Mouse (Mus musculus) MEL (cell line): ENCODE results near the gene Mrpl2. TPM values are rescaled to one million over a fixed set of nuclear protein-coding genes. Genes with fewer than 3 reads are reported as not detected.

ENCODE experiments used
- DNase-seq: peaks from one replicate; pipeline ENCODE4 v3.0.0; 2011; ENCODE audit warnings: low read depth, low spot score
- H3K27ac ChIP-seq: 2 replicates; pipeline ENCODE4 v1.5.1; 2012; ENCODE audit warnings: low read depth, mild to moderate bottlenecking, control low read depth, low read length, moderate library complexity; ENCODE audit not compliant: control insufficient read depth
- H3K27me3 ChIP-seq, 2 experiments: fragments of 150-350 bp in 1 of 2; sonication (generic) in 1 of 2; 2 replicates each; pipeline ENCODE4 v1.6.1; 2012; ENCODE audit warnings: low read length in 2 of 2, mild to moderate bottlenecking in 2 of 2, improper control_type of control experiment in 1 of 2, moderate library complexity in 1 of 2; ENCODE audit not compliant: insufficient read depth in 2 of 2, control insufficient read depth in 1 of 2
- H3K36me3 ChIP-seq, 2 experiments: 2 replicates each; pipeline ENCODE4 v1.6.1; 2012 to 2014; ENCODE audit warnings: low read length in 2 of 2, improper control_type of control experiment in 1 of 2, inconsistent platforms in 1 of 2, mild to moderate bottlenecking in 1 of 2; ENCODE audit not compliant: insufficient read depth in 2 of 2, control insufficient read depth in 1 of 2
- H3K4me1 ChIP-seq, 2 experiments: fragments of 150-350 bp in 1 of 2; sonication (generic) in 1 of 2; 2 replicates each; pipeline ENCODE4 v1.6.1; 2012; ENCODE audit warnings: low read length in 2 of 2, improper control_type of control experiment in 1 of 2, mild to moderate bottlenecking in 1 of 2; ENCODE audit not compliant: insufficient read depth in 2 of 2, control insufficient read depth in 1 of 2
- H3K4me3 ChIP-seq, 2 experiments: fragments of 150-350 bp in 1 of 2; sonication (generic) in 1 of 2; 2 replicates each; pipeline ENCODE4 v1.5.1; 2012; ENCODE audit warnings: low read depth in 2 of 2, low read length in 2 of 2, mild to moderate bottlenecking in 2 of 2, moderate library complexity in 2 of 2, control low read depth in 1 of 2, improper control_type of control experiment in 1 of 2; ENCODE audit not compliant: control insufficient read depth in 1 of 2, insufficient read depth in 1 of 2
- H3K79me2 ChIP-seq: 2 replicates; pipeline ENCODE4 v1.6.1; 2012; ENCODE audit warnings: mild to moderate bottlenecking, low read length, moderate library complexity; ENCODE audit not compliant: control insufficient read depth, poor library complexity, insufficient read depth
- H3K9ac ChIP-seq: 2 replicates; pipeline ENCODE4 v1.6.1; 2012; ENCODE audit warnings: low read depth, mild to moderate bottlenecking, control low read depth, low read length, moderate library complexity; ENCODE audit not compliant: control insufficient read depth, poor library complexity, severe bottlenecking
- H3K9me3 ChIP-seq: fragments of 150-350 bp; sonication (generic); replicated peaks from 2 replicates; pipeline ENCODE4 v1.6.1; 2012; ENCODE audit warnings: mild to moderate bottlenecking, low read length, improper control_type of control experiment, moderate library complexity; ENCODE audit not compliant: insufficient read depth
- CHD1 ChIP-seq: IDR thresholded peaks from 2 replicates; pipeline ENCODE4 v1.6.1; 2012; ENCODE audit warnings: low read depth, mild to moderate bottlenecking, inconsistent platforms, low read length, improper control_type of control experiment
- CHD2 ChIP-seq: IDR thresholded peaks from 2 replicates; pipeline ENCODE4 v1.6.1; 2011; ENCODE audit warnings: low read length, improper control_type of control experiment
- CTCF ChIP-seq, 3 experiments: IDR thresholded peaks in 2 of 3; conservative IDR thresholded peaks in 1 of 3; 2 replicates each; pipeline ENCODE4 v1.5.1; 2011 to 2012; ENCODE audit warnings: low read length in 3 of 3, low read depth in 2 of 3, mild to moderate bottlenecking in 2 of 3, improper control_type of control experiment in 1 of 3, inconsistent platforms in 1 of 3, mixed read lengths in 1 of 3, moderate library complexity in 1 of 3; ENCODE audit not compliant: control insufficient read depth in 1 of 3, insufficient read depth in 1 of 3, poor library complexity in 1 of 3, severe bottlenecking in 1 of 3
- ELF1 ChIP-seq: IDR thresholded peaks from 2 replicates; pipeline ENCODE4 v1.6.1; 2014; ENCODE audit warnings: low read depth, mild to moderate bottlenecking, inconsistent platforms, low read length, improper control_type of control experiment, moderate library complexity
- ETS1 ChIP-seq: IDR thresholded peaks from 2 replicates; pipeline ENCODE4 v1.6.1; 2012; ENCODE audit warnings: low read depth, mild to moderate bottlenecking, inconsistent platforms, low read length, improper control_type of control experiment, moderate library complexity
- HCFC1 ChIP-seq: IDR thresholded peaks from 2 replicates; pipeline ENCODE4 v1.6.1; 2012; ENCODE audit warnings: low read depth, mild to moderate bottlenecking, inconsistent platforms, low read length, improper control_type of control experiment, moderate library complexity
- MAZ ChIP-seq: IDR thresholded peaks from 2 replicates; pipeline ENCODE4 v1.6.1; 2012; ENCODE audit warnings: low read depth, mild to moderate bottlenecking, inconsistent platforms, low read length, improper control_type of control experiment
- MEF2A ChIP-seq: IDR thresholded peaks from 2 replicates; pipeline ENCODE4 v1.6.1; 2014; ENCODE audit warnings: low read depth, mild to moderate bottlenecking, inconsistent platforms, low read length, improper control_type of control experiment; ENCODE audit not compliant: poor library complexity, insufficient replicate concordance, severe bottlenecking; ENCODE audit errors: extremely low read depth
- MXI1 ChIP-seq: IDR thresholded peaks from 2 replicates; pipeline ENCODE4 v1.6.1; 2011; ENCODE audit warnings: mild to moderate bottlenecking, low read depth, low read length, improper control_type of control experiment
- MYB ChIP-seq: IDR thresholded peaks from 2 replicates; pipeline ENCODE4 v1.6.1; 2011; ENCODE audit warnings: mild to moderate bottlenecking, low read depth, low read length, improper control_type of control experiment
- NRF1 ChIP-seq: IDR thresholded peaks from 2 replicates; pipeline ENCODE4 v1.6.1; 2014; ENCODE audit warnings: low read depth, mild to moderate bottlenecking, inconsistent platforms, low read length, improper control_type of control experiment, moderate library complexity; ENCODE audit not compliant: poor library complexity, insufficient read depth, severe bottlenecking
- POLR2A ChIP-seq, 2 experiments: IDR thresholded peaks; 2 replicates each; pipeline ENCODE4 v1.6.1; 2011 to 2012; ENCODE audit warnings: low read length in 2 of 2, mild to moderate bottlenecking in 2 of 2, control low read depth in 1 of 2, improper control_type of control experiment in 1 of 2, low read depth in 1 of 2, moderate library complexity in 1 of 2; ENCODE audit not compliant: control insufficient read depth in 1 of 2, insufficient read depth in 1 of 2, poor library complexity in 1 of 2
- POLR2AphosphoS5 ChIP-seq: IDR thresholded peaks from 2 replicates; pipeline ENCODE4 v1.6.1; 2012; ENCODE audit warnings: low read depth, borderline replicate concordance, mild to moderate bottlenecking, inconsistent platforms, low read length, moderate library complexity, mixed read lengths
- SMC3 ChIP-seq: IDR thresholded peaks from 2 replicates; pipeline ENCODE4 v1.6.1; 2011; ENCODE audit warnings: low read depth, low read length, improper control_type of control experiment
- TAL1 ChIP-seq: IDR thresholded peaks from 2 replicates; pipeline ENCODE4 v1.6.1; 2012; ENCODE audit warnings: mild to moderate bottlenecking, inconsistent platforms, low read length, moderate library complexity, mixed read lengths
- TBP ChIP-seq: IDR thresholded peaks from 2 replicates; pipeline ENCODE4 v1.8.0; 2011; ENCODE audit warnings: low read depth, low read length, improper control_type of control experiment
- UBTF ChIP-seq: IDR thresholded peaks from 2 replicates; pipeline ENCODE4 v1.6.1; 2012; ENCODE audit warnings: low read depth, mild to moderate bottlenecking, inconsistent platforms, low read length, improper control_type of control experiment, moderate library complexity, borderline replicate concordance; ENCODE audit not compliant: insufficient read depth
- USF1 ChIP-seq: IDR thresholded peaks from 2 replicates; pipeline ENCODE4 v1.6.1; 2014; ENCODE audit warnings: low read depth, mild to moderate bottlenecking, inconsistent platforms, low read length, improper control_type of control experiment, moderate library complexity
- USF2 ChIP-seq, 2 experiments: IDR thresholded peaks; 2 replicates each; pipeline ENCODE4 v1.6.1; 2011 to 2012; ENCODE audit warnings: improper control_type of control experiment in 2 of 2, low read length in 2 of 2, borderline replicate concordance in 1 of 2, inconsistent platforms in 1 of 2, low read depth in 1 of 2, mild to moderate bottlenecking in 1 of 2; ENCODE audit not compliant: insufficient read depth in 1 of 2
- ZMIZ1 ChIP-seq: IDR thresholded peaks from 2 replicates; pipeline ENCODE4 v1.6.1; 2012; ENCODE audit warnings: low read depth, mild to moderate bottlenecking, inconsistent platforms, low read length, improper control_type of control experiment, moderate library complexity
- ZNF384 ChIP-seq: IDR thresholded peaks from 2 replicates; pipeline ENCODE4 v1.6.1; 2012; ENCODE audit warnings: low read depth, mild to moderate bottlenecking, inconsistent platforms, low read length, improper control_type of control experiment
- polyA plus RNA-seq, 2 experiments: library from polyadenylated mRNA; stranded (reverse) in 1 of 2; unstranded in 1 of 2; fragments of >175 nt in 1 of 2; fragments of >200 nt in 1 of 2; gene quantifications; 2 replicates each; pipeline versions ENCODE4 v1.2.1 to v1.2.4; 2012; ENCODE audit warnings: low replicate concordance in 2 of 2, low read depth in 1 of 2; ENCODE audit not compliant: insufficient read length in 2 of 2, insufficient read depth in 1 of 2, missing spikeins in 1 of 2
- total RNA-seq: library from RNA; depleted of rRNA; stranded (reverse); fragments of 300-350 nt; gene quantifications from 2 replicates; pipeline ENCODE4 v1.2.3, GENCODE M21; 2012

Mrpl2 gene
- total and polyA plus RNA-seq, 3 experiments: 207 to 237 TPM; not detected in 1

DNA sequence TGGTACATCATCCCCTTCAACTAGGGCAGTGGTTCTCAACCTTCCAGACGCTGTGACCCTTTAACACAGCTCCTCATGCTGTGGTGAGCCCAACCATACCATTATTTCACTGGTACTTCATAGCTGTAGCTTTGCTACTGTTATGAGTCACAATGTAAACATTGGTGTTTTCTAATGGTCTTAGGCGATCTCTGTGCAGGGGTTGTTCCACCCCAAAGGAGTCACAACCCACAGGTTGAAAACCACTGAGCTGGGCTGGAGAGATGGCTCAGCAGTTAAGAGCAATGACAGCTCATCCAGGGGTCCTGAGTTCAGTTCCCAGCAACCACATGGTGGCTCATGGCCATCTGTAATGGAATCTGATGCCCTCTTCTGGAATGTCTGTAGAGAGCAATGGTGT lies 45.4 kb downstream of the Mrpl2 start:
- H3K27me3 ChIP-seq: no peaks in the 10 kb centered on the region
- TF ChIP-seq TBP (no peak), POLR2A (IDR thresholded peaks at IDR 0.05; ENCODE audit: control insufficient read depth in 1 of 2, insufficient read depth in 1 of 2, low read depth in 1 of 2, low read length in 2 of 2, poor library complexity in 1 of 2) (no peak)
- H3K9me3 ChIP-seq: no peaks in the 10 kb centered on the region
- H3K36me3 ChIP-seq: no peaks in the 10 kb centered on the region; a peak in 1 of 4 replicates
- H3K9ac ChIP-seq: no peak overlapping the region
- no peaks in the 10 kb centered on the region for H3K4me1 ChIP-seq
- H3K27ac ChIP-seq: no peak overlapping the region
- H3K4me3 ChIP-seq: no peak overlapping the region
- no peak for DNase-seq
- H3K79me2 ChIP-seq: no peaks in the 10 kb centered on the region

DNA sequence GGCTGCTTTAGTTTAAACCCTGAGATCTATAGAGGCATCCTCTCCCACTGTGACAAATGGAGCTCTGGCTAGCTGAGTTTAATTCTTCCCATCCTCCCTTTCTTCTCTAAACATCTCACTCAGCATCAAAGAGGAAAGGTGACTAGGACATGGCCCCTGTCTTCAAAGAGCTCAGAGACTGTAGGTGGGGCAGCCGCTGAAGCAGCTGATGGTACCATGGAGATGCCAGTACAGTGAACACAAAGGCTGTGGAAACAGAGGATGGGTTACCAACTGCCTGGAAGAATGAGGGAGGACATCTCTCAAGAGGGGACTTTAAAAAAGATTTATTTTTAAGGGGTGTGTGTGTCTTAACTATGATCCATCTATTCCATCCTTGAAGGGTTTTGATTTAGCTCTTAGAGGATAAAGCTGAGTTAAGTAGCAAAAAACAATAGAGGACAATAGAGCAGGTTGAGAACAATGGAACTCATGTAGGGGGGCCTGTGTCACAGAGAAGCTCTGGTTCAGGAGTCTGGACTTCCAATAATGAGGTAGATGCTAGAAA lies 48.6 kb downstream of the Mrpl2 start:
- no peak overlapping the region for H3K27ac ChIP-seq
- no peak overlapping the region for H3K9ac ChIP-seq
- no peaks in the 10 kb centered on the region for H3K4me1 ChIP-seq
- H3K36me3 ChIP-seq: peaks cover 0 to 1% of the 10 kb centered on the region in 2 experiments; a peak in 1 of 4 replicates
- no peak for DNase-seq
- no peaks in the 10 kb centered on the region for H3K79me2 ChIP-seq
- no peak overlapping the region for H3K4me3 ChIP-seq
- H3K27me3 ChIP-seq: no peaks in the 10 kb centered on the region
- no peaks in the 10 kb centered on the region for H3K9me3 ChIP-seq
- TF ChIP-seq UBTF: no peak
- no peak for TF ChIP-seq MXI1
- no peak for TF ChIP-seq TAL1
- TF ChIP-seq HCFC1: no peak
- TF ChIP-seq MEF2A: no peak
- TF ChIP-seq NRF1: no peak
- TF ChIP-seq POLR2A (IDR thresholded peaks at IDR 0.05; ENCODE audit: control insufficient read depth in 1 of 2, insufficient read depth in 1 of 2, low read depth in 1 of 2, low read length in 2 of 2, poor library complexity in 1 of 2): no peak
- TF ChIP-seq SMC3: no peak
- no peak for TF ChIP-seq ELF1
- no peak for TF ChIP-seq CTCF (IDR thresholded peaks at IDR 0.05 in 2 of 3, conservative IDR thresholded peaks at IDR 0.05 in 1 of 3; ENCODE audit: control insufficient read depth in 1 of 3, insufficient read depth in 1 of 3, low read depth in 2 of 3, low read length in 3 of 3, poor library complexity in 1 of 3, severe bottlenecking in 1 of 3)

DNA sequence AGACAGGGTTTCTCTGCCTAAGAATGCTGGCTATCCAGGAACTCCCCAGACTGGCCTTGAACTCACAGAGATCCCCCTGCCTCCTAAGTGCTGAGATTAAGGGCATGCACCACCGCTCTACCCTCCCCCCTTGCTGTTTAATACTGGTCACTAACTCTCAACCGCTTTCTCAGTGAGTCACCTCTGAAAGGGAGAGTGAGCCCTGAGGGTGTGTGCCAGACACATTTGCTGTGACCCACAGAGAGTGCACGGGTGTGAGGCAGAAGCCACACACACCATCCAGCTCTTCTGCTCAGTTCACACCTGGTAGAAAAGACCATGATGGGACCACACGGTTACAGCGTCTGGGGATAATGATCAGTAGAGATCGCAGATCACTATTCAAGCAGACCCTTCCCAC lies 52.5 kb downstream of the Mrpl2 start:
- peaks cover 13% of the 10 kb centered on the region for H3K79me2 ChIP-seq
- H3K27ac ChIP-seq: no peak overlapping the region
- no peaks in the 10 kb centered on the region for H3K27me3 ChIP-seq
- peaks cover 0 to 8% of the 10 kb centered on the region in 2 experiments; a peak in 2 of 4 replicates for H3K36me3 ChIP-seq
- no peak for DNase-seq
- H3K9ac ChIP-seq: no peak overlapping the region
- TF ChIP-seq USF1: no peak
- TF ChIP-seq ZMIZ1: no peak
- TF ChIP-seq POLR2AphosphoS5: no peak
- TF ChIP-seq ELF1: no peak
- TF ChIP-seq HCFC1: no peak
- no peak for TF ChIP-seq TBP
- no peak for TF ChIP-seq MYB
- TF ChIP-seq CTCF (IDR thresholded peaks at IDR 0.05 in 2 of 3, conservative IDR thresholded peaks at IDR 0.05 in 1 of 3; ENCODE audit: control insufficient read depth in 1 of 3, insufficient read depth in 1 of 3, low read depth in 2 of 3, low read length in 3 of 3, poor library complexity in 1 of 3, severe bottlenecking in 1 of 3): no peak
- no peak for TF ChIP-seq CHD2
- TF ChIP-seq CHD1: no peak
- no peak for TF ChIP-seq ETS1
- TF ChIP-seq MAZ: no peak
- TF ChIP-seq ZNF384: no peak
- no peak for TF ChIP-seq USF2 (IDR thresholded peaks at IDR 0.05; ENCODE audit: borderline replicate concordance in 1 of 2, insufficient read depth in 1 of 2, low read depth in 1 of 2, low read length in 2 of 2)
- H3K4me1 ChIP-seq: peaks cover under 1 to 15% of the 10 kb centered on the region in 2 experiments; a peak in 3 of 4 replicates
- H3K9me3 ChIP-seq: no peaks in the 10 kb centered on the region
- no peak overlapping the region for H3K4me3 ChIP-seq
